Mouse (Mus musculus) splenic B cell, adult 2 months (primary cell): ENCODE measurements around the gene St3gal4.

ENCODE experiments used
- DNase-seq: peaks from one replicate; pipeline ENCODE4 v3.0.0-alpha.2; 2011; ENCODE audit warnings: low read depth, low spot score
- H3K27me3 ChIP-seq: 2 replicates; pipeline ENCODE4 v1.6.1; 2012; ENCODE audit warnings: mild to moderate bottlenecking, low read length, moderate library complexity, mixed read lengths; ENCODE audit not compliant: control insufficient read depth, poor library complexity, insufficient read depth, severe bottlenecking
- H3K36me3 ChIP-seq: 2 replicates; pipeline ENCODE4 v1.6.1; 2012; ENCODE audit warnings: mild to moderate bottlenecking, low read length, moderate library complexity, mixed read lengths; ENCODE audit not compliant: control insufficient read depth, poor library complexity, insufficient read depth, severe bottlenecking

Gene St3gal4

GRCm38 (mm10) chr9:35055528-35056330 lies 63.3 kb downstream of the St3gal4 start:
- Histone ChIP-seq H3K36me3 (no peaks in the 10 kb centered on the region), H3K27me3 (no peaks in the 10 kb centered on the region)
- peak; percentile 17 for DNase-seq

GRCm38 (mm10) chr9:35053669-35054068 lies 65.4 kb downstream of the St3gal4 start:
- Histone ChIP-seq H3K36me3 (no peaks in the 10 kb centered on the region), H3K27me3 (no peaks in the 10 kb centered on the region)
- DNase-seq, result no peak

DNA sequence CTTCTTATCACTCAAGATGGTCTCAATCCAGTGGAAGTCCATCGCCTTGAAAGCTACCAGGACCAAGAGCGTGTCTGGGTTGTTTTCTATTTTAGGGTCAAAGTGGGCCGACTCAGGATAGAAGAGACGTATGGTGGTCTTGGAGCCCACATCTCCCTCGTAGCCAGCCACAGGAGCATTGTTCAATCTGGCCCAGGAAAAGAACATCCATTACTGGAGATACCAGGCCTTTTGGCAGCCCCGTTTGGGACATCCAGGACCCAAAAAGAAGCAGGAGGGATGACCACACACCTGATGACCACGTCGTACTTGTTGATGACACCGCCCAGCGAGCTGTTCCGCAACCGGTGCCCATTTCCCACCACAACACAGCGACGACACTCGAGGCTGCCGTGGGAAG lies 66.0 kb downstream of the St3gal4 start:
- no peak for DNase-seq
- no peaks in the 10 kb centered on the region for H3K27me3 ChIP-seq
- no peaks in the 10 kb centered on the region for H3K36me3 ChIP-seq

DNA sequence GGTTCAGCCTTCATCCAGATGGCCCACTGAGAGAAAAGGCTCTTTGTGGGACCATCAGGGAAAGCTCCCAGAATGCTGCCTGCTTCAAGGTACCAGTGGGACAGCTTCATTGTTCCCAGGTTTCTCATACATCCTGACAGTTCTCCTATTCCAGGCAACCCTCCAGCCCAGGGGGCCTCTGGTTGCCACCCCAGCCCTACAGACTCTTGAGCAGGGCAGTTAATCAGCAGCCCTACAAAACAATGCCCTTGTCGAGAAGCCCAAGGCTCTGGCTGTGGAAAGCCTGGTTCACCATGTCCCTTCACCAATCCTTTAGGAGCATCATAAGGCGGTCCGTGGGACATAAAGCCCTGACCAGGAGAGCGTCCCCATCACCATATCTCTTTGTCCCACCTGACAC lies 66.4 kb downstream of the St3gal4 start:
- no peak for DNase-seq
- Histone ChIP-seq H3K36me3 (no peaks in the 10 kb centered on the region), H3K27me3 (no peaks in the 10 kb centered on the region)

GRCm38 (mm10) chr9:35051666-35052065 lies 67.4 kb downstream of the St3gal4 start:
- DNase-seq, result no peak
- H3K36me3 ChIP-seq, result no peaks in the 10 kb centered on the region
- H3K27me3 ChIP-seq, result no peaks in the 10 kb centered on the region

GRCm38 (mm10) chr9:35050701-35051454 lies 68.2 kb downstream of the St3gal4 start:
- Histone ChIP-seq H3K36me3 (no peaks in the 10 kb centered on the region), H3K27me3 (no peaks in the 10 kb centered on the region)
- no peak for DNase-seq

DNA sequence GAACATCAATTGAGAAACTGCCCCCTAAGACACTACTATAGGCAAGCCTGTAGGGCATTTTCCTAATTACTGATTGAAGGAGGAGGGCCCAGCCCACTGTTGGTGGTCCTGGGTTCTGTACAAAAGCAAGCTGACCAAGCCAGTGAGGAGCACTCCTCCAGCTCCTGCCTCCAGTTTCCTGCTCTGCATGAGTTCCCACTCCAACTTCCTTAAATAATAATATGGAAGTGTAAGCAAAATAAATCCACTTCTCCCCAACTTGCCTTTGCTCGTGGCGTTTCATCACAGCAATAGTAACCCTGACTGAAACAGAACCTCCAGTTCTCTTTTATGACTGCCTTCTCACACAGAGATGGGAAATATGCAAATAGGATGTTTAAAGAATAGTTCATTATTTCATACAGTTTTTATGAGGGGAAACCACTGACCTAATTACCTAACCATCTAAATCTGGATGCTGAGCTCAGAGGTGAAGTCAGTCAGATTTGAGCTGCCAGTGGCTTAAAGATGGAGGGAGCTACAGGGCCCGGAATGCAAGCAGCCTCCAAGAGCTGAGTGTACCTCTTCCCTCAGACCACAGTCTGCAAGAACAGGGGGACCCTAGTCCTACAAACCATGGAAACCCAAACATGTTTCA lies 69.1 kb downstream of the St3gal4 start:
- no peaks in the 10 kb centered on the region for H3K36me3 ChIP-seq
- DNase-seq, result peak; percentile 53
- H3K27me3 ChIP-seq, result no peaks in the 10 kb centered on the region

DNA sequence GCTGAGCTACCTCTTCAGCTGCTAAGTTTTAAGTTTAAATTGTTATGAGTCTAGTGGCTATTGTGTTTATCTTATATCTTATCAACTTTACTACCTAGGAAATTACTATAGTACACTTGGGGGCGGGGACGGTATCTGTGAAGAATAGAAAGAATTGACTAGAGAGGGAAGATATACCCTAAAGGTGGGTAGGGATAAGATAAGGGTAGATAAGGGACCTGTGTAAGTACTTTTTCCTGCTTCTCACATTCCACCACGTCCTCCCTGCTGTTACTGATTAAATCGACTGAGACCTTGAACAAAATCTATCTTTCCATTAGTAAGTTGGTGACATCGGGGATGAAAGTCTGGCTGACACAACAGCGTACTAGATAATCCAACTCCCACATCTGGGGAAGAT lies 70.6 kb downstream of the St3gal4 start:
- no peaks in the 10 kb centered on the region for H3K36me3 ChIP-seq
- no peaks in the 10 kb centered on the region for H3K27me3 ChIP-seq
- DNase-seq, result no peak

DNA sequence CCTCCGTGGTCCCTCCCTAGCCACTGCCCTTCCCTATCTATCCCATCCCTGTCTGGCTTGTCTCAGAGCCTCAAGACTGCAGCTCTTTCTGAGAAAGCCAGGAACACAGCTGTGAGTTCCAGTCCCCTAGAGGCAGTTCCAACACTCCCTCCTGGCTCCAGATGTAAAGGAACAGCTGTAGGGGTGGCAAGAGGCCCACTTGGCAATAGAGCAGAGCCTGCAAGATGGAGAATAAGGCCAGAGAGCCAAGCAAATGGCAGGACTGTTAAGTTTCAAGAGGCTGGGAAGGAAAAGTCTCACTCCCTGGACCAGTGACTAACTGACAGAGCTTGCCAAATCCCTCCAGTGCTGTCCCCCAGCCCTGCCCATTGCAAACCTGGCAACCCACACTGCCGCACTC lies 73.3 kb downstream of the St3gal4 start:
- Histone ChIP-seq H3K36me3 (no peaks in the 10 kb centered on the region), H3K27me3 (no peaks in the 10 kb centered on the region)
- DNase-seq, result no peak

GRCm38 (mm10) chr9:35045031-35045531 lies 74.0 kb downstream of the St3gal4 start:
- no peak for DNase-seq
- Histone ChIP-seq H3K27me3 (no peaks in the 10 kb centered on the region), H3K36me3 (no peaks in the 10 kb centered on the region)

GRCm38 (mm10) chr9:35044458-35044857 lies 74.6 kb downstream of the St3gal4 start:
- no peak for DNase-seq
- H3K36me3 ChIP-seq, result no peaks in the 10 kb centered on the region
- H3K27me3 ChIP-seq, result no peaks in the 10 kb centered on the region

GRCm38 (mm10) chr9:35043619-35044018 lies 75.4 kb downstream of the St3gal4 start:
- Histone ChIP-seq H3K36me3 (no peaks in the 10 kb centered on the region), H3K27me3 (no peaks in the 10 kb centered on the region)
- DNase-seq, result no peak

DNA sequence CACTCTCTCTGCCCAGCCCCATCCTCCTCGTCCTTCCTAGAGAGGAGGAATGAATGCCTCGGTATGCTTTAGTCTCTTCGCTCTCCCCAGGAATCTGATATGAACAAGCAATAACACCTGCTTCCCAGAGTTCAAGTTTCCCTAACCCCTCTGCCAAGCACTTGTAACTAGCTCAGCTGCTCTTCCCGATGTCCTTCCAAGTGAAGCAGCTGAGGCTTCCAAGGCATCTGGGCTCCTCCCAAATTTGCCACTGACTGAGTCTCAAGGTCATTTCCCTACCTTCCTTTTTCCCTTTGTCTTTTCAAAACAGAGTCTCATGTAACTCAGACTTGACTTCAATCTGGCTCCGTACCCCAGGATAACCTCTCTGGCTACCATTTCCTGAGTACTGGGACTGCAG lies 77.6 kb downstream of the St3gal4 start:
- Histone ChIP-seq H3K27me3 (no peaks in the 10 kb centered on the region), H3K36me3 (no peaks in the 10 kb centered on the region)
- DNase-seq, result no peak

DNA sequence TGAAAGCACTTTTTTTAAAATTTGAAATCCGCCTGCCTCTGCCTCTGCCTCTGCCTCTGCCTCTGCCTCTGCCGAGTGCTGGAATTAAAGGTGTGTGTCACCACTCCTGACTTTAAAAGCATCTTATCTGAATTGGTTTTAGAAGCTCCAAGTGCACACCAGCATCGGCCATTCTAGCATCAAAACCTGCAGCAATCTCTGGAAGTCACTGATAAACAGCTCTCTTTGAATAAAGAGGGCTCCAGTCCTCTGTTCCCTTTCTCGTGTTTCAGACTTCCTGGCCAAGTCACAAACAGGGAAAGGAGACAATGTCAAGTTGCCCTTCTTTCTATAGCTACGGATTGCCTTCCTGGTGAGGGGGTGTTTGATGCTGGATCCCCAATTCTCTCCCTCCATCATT lies 79.2 kb downstream of the St3gal4 start:
- no peaks in the 10 kb centered on the region for H3K36me3 ChIP-seq
- no peak for DNase-seq
- no peaks in the 10 kb centered on the region for H3K27me3 ChIP-seq
